Mouse (Mus musculus) frontal cortex, adult 2 months (tissue): ENCODE results near the gene Phxr2. TPM values are rescaled to one million over a fixed set of nuclear protein-coding genes. Genes with fewer than 3 reads are reported as not detected.

Source experiments
- DNase-seq, 2 experiments: peaks; one replicate each; pipeline ENCODE4 v3.0.0; 2022; ENCODE audit warnings: low spot score in 1 of 2; ENCODE audit errors: extremely low spot score in 1 of 2
- polyA plus RNA-seq: library from polyadenylated mRNA; depleted of rRNA; stranded (reverse); fragments of >200 nt; gene quantifications from 2 replicates; pipeline ENCODE4 v1.2.3, GENCODE M21; 2012

The Phxr2 gene
- polyA plus RNA-seq, 1 experiment = not detected

- no peak for DNase-seq
These were observed 7.3 kb upstream of the Phxr2 start for GRCm38 (mm10) chr10:99133321-99133875.

- no peak for DNase-seq
These were observed 6.6 kb upstream of the Phxr2 start for GRCm38 (mm10) chr10:99132595-99133272.

GRCm38 (mm10) chr10:99132189-99132588, 6.1 kb upstream of the Phxr2 start:
- DNase-seq = peak in 1 of 2 experiments; percentile 28

- DNase-seq = no peak
These were observed 5.2 kb upstream of the Phxr2 start for GRCm38 (mm10) chr10:99131298-99131697.

- DNase-seq = peak in 1 of 2 experiments; percentile 27
These were observed 4.5 kb upstream of the Phxr2 start for GRCm38 (mm10) chr10:99130611-99131010.

GRCm38 (mm10) chr10:99127691-99128261, 1.7 kb upstream of the Phxr2 start:
- DNase-seq = no peak

GRCm38 (mm10) chr10:99126954-99127353, 829 bp upstream of the Phxr2 start:
- no peak for DNase-seq

- no peak for DNase-seq
These were observed 6.7 kb downstream of the Phxr2 start for GRCm38 (mm10) chr10:99119471-99119870.

- no peak for DNase-seq
These were observed 7.4 kb downstream of the Phxr2 start for GRCm38 (mm10) chr10:99118697-99119096.

- DNase-seq = no peak
These were observed 8.2 kb downstream of the Phxr2 start for GRCm38 (mm10) chr10:99117876-99118275.

GRCm38 (mm10) chr10:99116650-99117615, 9.2 kb downstream of the Phxr2 start:
- DNase-seq = no peak

GRCm38 (mm10) chr10:99116237-99116632, 9.9 kb downstream of the Phxr2 start:
- DNase-seq = no peak

GRCm38 (mm10) chr10:99115471-99116236, 10.5 kb downstream of the Phxr2 start:
- no peak for DNase-seq

- DNase-seq = no peak
These were observed 11.8 kb downstream of the Phxr2 start for GRCm38 (mm10) chr10:99114295-99114694.

GRCm38 (mm10) chr10:99113533-99113932, 12.6 kb downstream of the Phxr2 start:
- no peak for DNase-seq

GRCm38 (mm10) chr10:99108431-99108982, 17.6 kb downstream of the Phxr2 start:
- no peak for DNase-seq

GRCm38 (mm10) chr10:99107964-99108363, 18.2 kb downstream of the Phxr2 start, which contains the start of gene Galnt4:
Galnt4 (plus strand) TSS chr10:99108159.
- peak; percentile 47 to 63 for DNase-seq

GRCm38 (mm10) chr10:99106703-99107631, 19.2 kb downstream of the Phxr2 start, which contains the start of gene Poc1b:
Poc1b (plus strand) TSS chr10:99107036.
- peak in 1 of 2 experiments; percentile 76 for DNase-seq

GRCm38 (mm10) chr10:99106311-99106702, 19.8 kb downstream of the Phxr2 start:
- no peak for DNase-seq
